Mouse (Mus musculus) liver, embryonic 14.5 days (tissue): Measurements from ENCODE around the gene Dkkl1. TPM values are rescaled to one million over a fixed set of nuclear protein-coding genes. Genes with fewer than 3 reads are reported as not detected.

Source experiments
- ATAC-seq: fragments of 200-750 bp; cut with Nextera tagmentation; 2 replicates; pipeline ENCODE4 v1.8.0; 2017; ENCODE audit warnings: moderate number of reproducible peaks, mild to moderate bottlenecking, moderate library complexity; ENCODE audit not compliant: insufficient read depth
- DNase-seq, 3 experiments: peaks; one replicate each; pipeline ENCODE4 v3.0.0-alpha.2; 2012 to 2013; ENCODE audit warnings: low read depth in 3 of 3, low spot score in 3 of 3
- H3K27ac ChIP-seq: fragments of 300-500 bp; sonication (generic); 2 replicates; pipeline ENCODE4 v1.5.1; 2014; ENCODE audit warnings: moderate library complexity, mild to moderate bottlenecking, control low read depth, inconsistent platforms
- H3K27me3 ChIP-seq: fragments of 300-500 bp; sonication (generic); 2 replicates; pipeline ENCODE4 v1.6.1; 2014; ENCODE audit warnings: mild to moderate bottlenecking, low read length, moderate library complexity; ENCODE audit not compliant: control insufficient read depth, insufficient read depth
- H3K36me3 ChIP-seq: fragments of 300-500 bp; sonication (generic); replicated peaks from 2 replicates; pipeline ENCODE4 v1.6.1; 2014; ENCODE audit warnings: low read depth; ENCODE audit not compliant: control insufficient read depth, insufficient read depth
- H3K4me1 ChIP-seq, 2 experiments: fragments of 200-500 bp in 1 of 2; fragments of 300-500 bp in 1 of 2; sonication (generic) in 1 of 2; replicated peaks; 2 replicates each; pipeline ENCODE4 v1.6.1; 2012 to 2014; ENCODE audit warnings: antibody characterized with exemption in 1 of 2, inconsistent platforms in 1 of 2, low read length in 1 of 2; ENCODE audit not compliant: control insufficient read depth in 2 of 2, insufficient read depth in 2 of 2
- H3K4me2 ChIP-seq: fragments of 300-500 bp; sonication (generic); 2 replicates; pipeline ENCODE4 v1.6.1; 2014; ENCODE audit warnings: low read depth, mild to moderate bottlenecking, control low read depth, moderate library complexity
- H3K4me3 ChIP-seq, 2 experiments: fragments of 200-500 bp in 1 of 2; fragments of 300-500 bp in 1 of 2; sonication (generic) in 1 of 2; 2 replicates each; pipeline ENCODE4 v1.5.1; 2012 to 2014; ENCODE audit warnings: low read depth in 2 of 2, low read length in 2 of 2, mild to moderate bottlenecking in 2 of 2, control low read depth in 1 of 2, inconsistent platforms in 1 of 2, moderate library complexity in 1 of 2; ENCODE audit not compliant: insufficient read depth in 1 of 2
- H3K9ac ChIP-seq: fragments of 300-500 bp; sonication (generic); replicated peaks from 2 replicates; pipeline ENCODE4 v1.6.1; 2014; ENCODE audit warnings: mild to moderate bottlenecking, control low read depth, moderate library complexity
- H3K9me3 ChIP-seq: fragments of 300-500 bp; sonication (generic); 2 replicates; pipeline ENCODE4 v1.6.1; 2016; ENCODE audit warnings: low read length, mixed read lengths; ENCODE audit not compliant: control insufficient read depth
- CTCF ChIP-seq: IDR thresholded peaks from 2 replicates; pipeline ENCODE4 v1.5.1; 2016; ENCODE audit warnings: antibody characterized with exemption, low read depth, control low read depth
- EP300 ChIP-seq: IDR thresholded peaks from 2 replicates; pipeline ENCODE4 v1.6.1; 2016; ENCODE audit warnings: antibody characterized with exemption, low read depth
- WGBS: fragments of 180-500 bp; shearing (Covaris S2); extraction: QIAGEN DNeasy Blood & Tissue Kit; methylation state at CpG from one replicate; pipeline ENCODE4 v1.1.7; 2014; ENCODE audit not compliant: insufficient replicate concordance; 5-methylcytosine and 5-hydroxymethylcytosine counted together
- polyA plus RNA-seq, 2 experiments: library from polyadenylated mRNA; depleted of rRNA in 1 of 2; stranded (reverse) in 1 of 2; unstranded in 1 of 2; fragments of >200 nt; fragmentation: Nextera tagmentation in 1 of 2; extraction: Ambion mirVana in 1 of 2; gene quantifications; 2 replicates each; pipeline versions ENCODE4 v1.2.1 to v1.2.3; 2012 to 2014

Dkkl1 gene
- polyA plus RNA-seq, 2 experiments, result 1.1 to 2.1 TPM

GRCm38 (mm10) chr7:45198435-45198834 lies 13.5 kb downstream of the Dkkl1 start:
- H3K27me3 ChIP-seq, result no peaks in the 10 kb centered on the region; the same call in 1 of the 2 replicates
- H3K4me3 ChIP-seq, result no peak overlapping the region
- TF ChIP-seq EP300 (no peak), CTCF (peak; percentile 80)
- 10% methylated on average over 5 of the region's 5 CpGs for WGBS
- H3K4me2 ChIP-seq, result no peak overlapping the region
- ATAC-seq (no peak), DNase-seq (peak in 1 of 3 experiments; percentile 26)
- H3K9ac ChIP-seq, result no peak overlapping the region
- H3K4me1 ChIP-seq, result no peaks in the 10 kb centered on the region
- H3K9me3 ChIP-seq, result no peaks in the 10 kb centered on the region
- H3K27ac ChIP-seq, result no peak overlapping the region
- no peaks in the 10 kb centered on the region for H3K36me3 ChIP-seq

- Histone ChIP-seq H3K27me3 (no peaks in the 10 kb centered on the region; the same call in 1 of the 2 replicates), H3K36me3 (no peaks in the 10 kb centered on the region), H3K9ac (no peak overlapping the region), H3K9me3 (no peaks in the 10 kb centered on the region), H3K4me1 (no peaks in the 10 kb centered on the region), H3K27ac (no peak overlapping the region), H3K4me2 (no peak overlapping the region), H3K4me3 (no peak overlapping the region)
- DNase-seq, result no peak
- 46% methylated on average over 5 of the region's 5 CpGs for WGBS
- ATAC-seq, result no peak
- TF ChIP-seq CTCF (no peak), EP300 (no peak)
Measured at GRCm38 (mm10) chr7:45196994-45197393, 15.0 kb downstream of the Dkkl1 start.

- H3K27me3 ChIP-seq, result no peaks in the 10 kb centered on the region; the same call in 1 of the 2 replicates
- TF ChIP-seq EP300 (no peak), CTCF (no peak)
- WGBS, result 53% methylated on average over 4 of the region's 4 CpGs
- no peak overlapping the region for H3K9ac ChIP-seq
- DNase-seq (no peak), ATAC-seq (no peak)
- no peaks in the 10 kb centered on the region for H3K4me1 ChIP-seq
- H3K4me3 ChIP-seq, result no peak overlapping the region
- no peak overlapping the region for H3K27ac ChIP-seq
- H3K4me2 ChIP-seq, result no peak overlapping the region
- no peaks in the 10 kb centered on the region for H3K36me3 ChIP-seq
- H3K9me3 ChIP-seq, result no peaks in the 10 kb centered on the region
Measured at GRCm38 (mm10) chr7:45196176-45196535, 15.8 kb downstream of the Dkkl1 start.

GRCm38 (mm10) chr7:45195341-45196175 lies 16.4 kb downstream of the Dkkl1 start:
- no peaks in the 10 kb centered on the region for H3K4me1 ChIP-seq
- no peak overlapping the region for H3K9ac ChIP-seq
- ATAC-seq (no peak), DNase-seq (no peak)
- no peak overlapping the region for H3K4me3 ChIP-seq
- H3K9me3 ChIP-seq, result no peaks in the 10 kb centered on the region
- no peaks in the 10 kb centered on the region; the same call in 1 of the 2 replicates for H3K27me3 ChIP-seq
- WGBS, result 55% methylated on average over 13 of the region's 13 CpGs
- TF ChIP-seq CTCF, result no peak
- H3K36me3 ChIP-seq, result no peaks in the 10 kb centered on the region
- no peak overlapping the region for H3K27ac ChIP-seq
- H3K4me2 ChIP-seq, result no peak overlapping the region

- Histone ChIP-seq H3K36me3 (no peaks in the 10 kb centered on the region), H3K9me3 (no peaks in the 10 kb centered on the region), H3K4me3 (no peak overlapping the region), H3K9ac (no peak overlapping the region), H3K4me1 (no peaks in the 10 kb centered on the region), H3K4me2 (no peak overlapping the region), H3K27ac (no peak overlapping the region), H3K27me3 (no peaks in the 10 kb centered on the region; the same call in none of the 2 replicates)
- TF ChIP-seq CTCF (no peak), EP300 (no peak)
- ATAC-seq (no peak), DNase-seq (no peak)
- WGBS, result 55% methylated on average over 17 of the region's 17 CpGs
Measured at GRCm38 (mm10) chr7:45193871-45194785, 17.8 kb downstream of the Dkkl1 start.
